Mouse (Mus musculus) embryo, embryonic 11.5 days (tissue): ENCODE results near the gene Mr1.
A peak's percentile ranks its signal among the peaks of the same experiment; 100 is the strongest.
"Not testable (repeated sequence)": the region's sequence is repeated elsewhere in the genome, so short reads cannot be mapped to it uniquely, and the experiment has no call there.

Experiments
- DNase-seq: peaks from one replicate; pipeline ENCODE4 v3.0.0-alpha.2; 2012; ENCODE audit warnings: low read depth, low spot score

The Mr1 gene

DNA sequence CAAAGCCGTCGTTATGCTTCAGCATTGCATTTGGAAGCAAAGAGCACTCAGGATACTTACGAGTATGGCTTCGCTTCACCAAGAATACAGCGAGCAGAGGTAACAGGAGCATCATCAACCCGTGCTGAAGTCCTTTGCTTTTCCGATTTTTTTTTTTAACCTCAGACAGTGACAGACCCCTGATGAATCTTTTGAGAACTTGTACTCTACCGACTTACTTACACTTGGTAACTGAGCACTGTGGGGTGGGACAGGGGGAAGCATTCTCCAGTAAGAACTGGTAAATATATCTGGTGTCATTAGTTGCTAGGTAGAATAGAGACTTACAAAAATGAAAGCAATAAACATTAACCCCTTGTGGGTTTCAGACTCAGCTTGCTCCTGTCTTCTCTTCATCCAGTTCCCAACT, at the start of gene Mr1:
Gene Mr1 (minus strand): TSS at position 243 of the 409 bp plus-strand sequence.
- DNase-seq = peak; percentile 36

DNA sequence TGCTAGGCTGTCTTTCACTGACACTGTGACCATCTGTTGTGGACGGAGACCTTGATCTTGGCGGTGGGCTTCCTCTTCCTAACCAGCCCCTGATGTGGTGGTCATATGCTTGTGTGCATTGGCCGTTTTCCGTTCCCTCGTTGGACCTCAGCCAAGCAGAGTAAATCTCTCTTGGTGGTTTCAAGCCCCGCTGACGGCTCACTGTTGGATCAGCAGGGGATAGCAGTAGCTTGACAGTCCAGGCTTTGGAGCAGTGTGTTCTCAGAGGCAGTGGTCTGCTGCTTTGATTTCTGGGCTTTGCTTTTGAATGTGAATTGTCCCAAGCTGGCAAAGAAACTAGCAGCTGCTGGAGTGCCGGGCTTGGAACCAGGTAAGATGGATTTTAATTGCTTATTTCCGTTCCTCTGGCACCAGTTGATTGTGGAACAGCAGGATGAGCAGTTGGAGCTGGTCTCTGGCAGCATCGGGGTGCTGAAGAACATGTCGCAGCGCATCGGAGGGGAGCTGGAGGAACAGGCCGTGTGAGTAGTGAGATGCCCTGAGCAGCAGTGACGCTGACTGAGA, 46.3 kb upstream of the Mr1 start:
- no peak for DNase-seq

DNA sequence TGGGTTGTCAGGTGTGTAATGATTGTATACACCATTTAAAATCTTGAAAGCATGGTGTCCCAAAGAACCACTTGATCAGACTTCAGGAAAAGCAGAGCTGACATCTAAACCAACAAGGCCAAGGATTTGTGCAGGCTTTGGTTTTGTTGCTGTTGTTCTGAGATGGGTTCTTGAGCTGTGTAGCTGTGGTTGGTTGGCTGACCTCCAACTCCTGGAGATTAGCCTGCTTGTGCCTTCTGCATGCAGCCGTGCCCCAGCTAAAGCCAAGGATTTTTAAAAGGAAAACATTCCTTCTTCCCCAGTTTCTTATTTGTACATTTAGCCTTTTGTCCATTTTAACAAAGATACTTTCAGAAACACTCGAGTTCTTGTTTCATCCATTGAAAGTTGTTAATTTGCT, 45.1 kb upstream of the Mr1 start:
- DNase-seq = no peak

DNA sequence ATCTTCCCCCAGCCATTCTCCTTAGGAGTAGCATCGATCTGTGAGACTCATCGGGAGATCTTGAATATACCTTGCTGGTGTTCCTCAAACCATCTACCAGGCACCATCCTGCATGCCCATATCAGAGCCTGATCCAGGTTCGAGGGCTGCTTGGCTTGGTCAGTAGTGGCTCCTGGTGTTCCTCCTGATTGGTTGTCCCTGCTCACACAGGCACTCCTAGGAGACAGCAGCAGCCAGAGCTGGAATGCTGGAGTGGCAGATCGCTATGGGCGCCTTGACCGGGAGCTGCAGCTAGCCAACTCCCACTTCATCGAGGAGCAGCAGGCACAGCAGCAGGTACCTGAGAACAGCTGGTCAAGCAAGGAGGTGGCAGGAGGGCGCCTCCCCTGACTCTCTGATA, 44.6 kb upstream of the Mr1 start:
- DNase-seq = no peak

DNA sequence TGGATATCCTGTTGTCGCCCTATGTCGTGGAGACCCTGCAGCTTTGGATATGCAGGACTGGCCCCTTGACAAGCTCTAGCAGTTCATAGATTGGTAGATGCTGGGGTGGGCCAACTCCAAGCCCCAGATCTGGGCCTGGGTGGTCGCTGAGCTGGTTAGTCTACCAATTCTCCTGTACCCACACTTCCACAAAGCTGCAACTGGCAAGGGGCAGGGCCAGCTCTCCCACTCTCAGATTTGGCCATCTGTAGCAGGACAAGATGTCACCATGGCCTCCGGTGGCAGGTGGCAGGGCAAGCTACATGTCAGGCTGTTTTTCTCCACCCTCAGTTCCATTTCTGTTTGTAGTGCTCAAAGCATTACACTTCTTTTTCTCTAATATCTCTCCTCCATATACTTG, 42.0 kb upstream of the Mr1 start:
- no peak for DNase-seq

DNA sequence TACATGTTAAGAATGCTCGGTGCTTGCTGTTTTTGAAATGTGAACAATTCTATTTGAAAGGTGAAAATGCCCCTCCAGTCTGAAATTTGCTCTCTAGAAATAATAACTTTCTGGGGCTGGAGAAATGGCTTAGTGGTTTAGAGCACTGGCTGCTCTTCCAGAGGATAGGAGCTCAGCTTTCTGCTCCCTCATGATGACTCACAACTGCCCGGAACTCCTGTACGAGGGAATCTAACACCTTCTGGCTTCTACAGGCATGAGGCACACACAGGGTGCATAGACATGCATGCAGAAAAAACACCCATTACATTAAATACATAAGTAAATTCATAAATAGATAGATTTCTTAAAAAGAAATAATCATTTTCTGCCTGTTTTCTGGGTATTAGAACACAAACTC, 37.6 kb upstream of the Mr1 start:
- DNase-seq = no peak

DNA sequence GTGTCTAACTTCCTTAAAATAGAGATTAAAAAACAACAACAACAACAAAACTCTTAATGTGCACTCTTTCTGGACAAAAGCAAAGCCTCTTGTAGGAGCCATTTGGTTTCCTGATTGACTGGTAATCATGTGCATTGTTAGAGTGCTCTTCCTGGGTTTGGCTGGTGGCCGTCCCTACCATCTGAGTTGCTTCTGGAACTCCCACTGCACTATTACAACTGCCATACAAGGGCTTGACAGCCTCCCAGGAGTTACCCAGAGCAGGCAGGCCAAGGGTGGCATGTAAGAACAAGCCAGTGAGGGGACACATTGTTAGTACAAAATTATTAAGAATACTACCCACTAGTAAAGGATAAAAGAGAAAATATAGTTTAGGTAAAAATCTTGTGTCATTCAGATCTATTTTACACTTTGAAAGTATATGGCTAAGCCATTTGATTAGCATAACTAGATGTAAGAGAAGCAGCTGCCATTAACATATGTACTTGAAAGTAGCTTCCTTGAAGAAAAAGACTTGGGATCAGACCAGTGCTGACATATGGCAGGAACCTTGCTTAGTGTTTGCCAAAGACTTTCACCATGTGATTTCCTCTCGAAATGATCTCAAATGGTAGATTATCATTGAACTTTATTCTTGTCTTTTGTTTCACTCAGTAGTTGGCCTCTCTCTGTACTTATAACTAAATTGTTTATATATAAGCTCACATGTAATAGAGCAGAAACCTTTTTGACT, 31.7 kb upstream of the Mr1 start:
- DNase-seq = no peak

DNA sequence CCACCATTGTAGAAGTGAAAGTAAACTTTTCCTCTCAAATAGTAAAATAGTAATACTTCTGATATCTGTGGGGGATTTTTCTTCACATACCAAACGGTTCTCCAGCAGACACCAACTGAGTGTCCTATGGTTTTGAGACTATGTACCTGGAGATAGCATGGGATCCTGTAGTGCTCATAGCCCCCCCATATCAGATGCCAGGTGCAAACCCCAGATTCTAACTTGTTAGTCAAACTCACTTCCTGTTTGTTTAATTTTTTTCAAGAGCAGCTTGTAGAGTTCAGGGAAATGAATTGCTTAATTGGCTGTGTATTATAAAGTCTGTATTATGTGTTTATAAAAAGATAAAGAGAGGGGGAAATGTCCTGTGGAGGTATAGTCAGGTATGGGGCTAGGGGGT, 27.8 kb upstream of the Mr1 start:
- no peak for DNase-seq

DNA sequence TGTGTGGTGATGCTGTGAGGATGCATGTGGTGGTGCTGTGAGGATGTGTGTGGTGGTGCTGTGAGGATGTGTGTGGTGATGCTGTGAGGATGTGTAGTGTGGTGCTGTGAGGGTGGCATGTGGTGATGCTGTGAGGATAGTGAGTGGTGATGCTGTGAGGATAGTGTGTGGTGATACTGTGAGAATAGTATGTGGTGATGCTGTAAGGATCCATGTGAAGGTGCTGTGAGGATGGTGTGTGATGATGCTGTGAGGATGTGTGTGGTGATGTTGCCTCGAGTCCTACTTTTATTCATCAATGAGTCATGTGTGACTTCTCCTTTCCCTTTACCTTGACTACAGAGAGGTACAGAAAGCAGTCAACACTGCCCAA, 27.0 kb upstream of the Mr1 start:
- DNase-seq = not testable (repeated sequence)

DNA sequence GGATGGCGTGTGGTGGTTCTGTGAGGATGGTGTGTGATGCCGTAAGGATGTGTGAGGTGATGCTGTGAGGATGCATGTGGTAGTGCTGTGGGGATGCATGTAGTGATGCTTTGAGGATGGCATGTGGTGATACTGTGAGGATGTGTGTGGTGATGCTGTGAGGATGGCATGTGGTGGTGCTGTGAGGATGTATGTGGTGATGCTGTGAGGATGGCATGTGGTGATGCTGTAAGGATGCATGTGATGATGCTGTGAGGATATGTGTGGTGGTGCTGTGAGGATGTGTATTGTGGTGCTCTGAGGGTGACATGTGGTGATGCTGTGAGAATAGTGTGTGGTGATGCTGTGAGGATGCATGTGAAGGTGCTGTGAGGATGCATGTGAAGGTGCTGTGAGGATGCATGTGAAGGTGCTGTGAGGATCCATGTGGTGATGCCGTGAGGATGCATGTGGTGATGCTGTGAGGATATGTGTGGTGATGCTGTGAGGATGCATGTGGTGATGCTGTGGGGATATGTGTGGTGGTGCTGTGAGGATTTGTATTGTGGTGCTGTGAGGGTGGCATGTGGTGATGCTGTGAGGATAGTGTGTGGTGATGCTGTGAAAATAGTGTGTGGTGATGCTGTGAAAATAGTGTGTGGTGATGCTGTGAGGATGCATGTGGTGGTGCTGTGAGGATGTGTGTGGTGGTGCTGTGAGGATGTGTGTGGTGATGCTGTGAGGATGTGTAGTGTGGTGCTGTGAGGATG, 26.5 kb upstream of the Mr1 start:
- no peak for DNase-seq

DNA sequence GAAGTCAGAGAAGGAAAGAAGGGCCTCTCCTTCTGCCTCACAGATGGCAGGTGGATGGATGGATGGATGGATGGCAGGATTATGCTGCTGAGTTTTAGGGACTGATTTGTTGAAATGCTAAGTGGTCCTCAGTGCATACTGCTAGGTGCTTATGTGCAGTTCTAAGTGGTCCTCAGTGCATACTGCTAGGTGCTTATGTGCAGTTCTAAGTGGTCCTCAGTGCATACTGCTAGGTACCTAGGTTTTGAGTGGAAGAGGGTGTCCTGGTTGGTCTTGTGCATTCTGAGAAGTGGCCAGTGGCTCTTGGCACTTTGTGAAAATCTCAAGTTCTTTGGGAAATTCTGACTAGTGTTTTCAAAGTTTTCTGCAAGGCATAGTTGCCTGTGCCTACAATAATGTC, 23.3 kb upstream of the Mr1 start:
- DNase-seq = no peak

DNA sequence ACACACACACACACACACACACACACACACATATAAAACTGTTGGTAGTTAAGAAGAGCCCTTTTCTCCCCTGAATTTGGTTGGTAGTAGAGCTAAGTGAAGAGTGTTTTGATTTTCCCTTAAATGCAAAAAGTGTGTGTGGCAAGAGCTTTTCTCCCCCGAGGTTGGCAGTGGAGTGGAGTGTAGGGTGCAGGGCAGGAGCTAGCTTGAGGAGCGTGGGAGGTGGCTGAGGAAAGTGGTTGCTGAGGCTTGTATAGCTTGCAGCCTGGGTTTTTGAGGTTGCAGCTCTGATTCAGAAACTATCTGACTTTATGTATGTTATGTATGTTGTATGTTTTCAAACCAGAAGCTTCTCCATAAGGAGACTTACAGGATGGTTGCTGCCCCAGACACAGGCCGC, 20.8 kb upstream of the Mr1 start:
- no peak for DNase-seq

DNA sequence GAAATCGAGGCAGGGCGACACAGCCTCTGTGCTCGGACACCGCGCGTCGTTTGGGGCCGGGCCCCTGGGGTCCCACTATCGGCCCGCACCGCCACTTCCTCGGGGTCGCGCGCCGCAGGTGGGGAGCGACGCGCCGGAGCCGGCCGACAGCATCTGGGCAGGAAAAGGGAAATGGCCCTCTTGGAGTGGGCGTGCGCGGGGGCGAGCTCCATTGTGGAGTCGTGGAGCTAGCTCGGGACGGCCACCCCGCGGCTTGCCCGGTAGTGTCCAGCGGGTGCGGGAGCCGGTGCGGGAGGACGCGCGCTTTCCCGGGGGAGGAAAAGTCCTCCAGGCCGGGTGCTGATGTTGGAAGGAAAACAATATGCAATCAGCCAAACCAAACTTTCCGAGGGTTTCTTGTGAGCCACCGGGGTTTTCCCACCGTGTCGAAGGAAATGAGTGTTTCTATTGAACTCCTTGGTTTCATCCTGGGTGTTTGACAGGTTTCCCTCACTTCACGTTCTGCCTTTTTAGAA, 12.4 kb upstream of the Mr1 start:
- no peak for DNase-seq

DNA sequence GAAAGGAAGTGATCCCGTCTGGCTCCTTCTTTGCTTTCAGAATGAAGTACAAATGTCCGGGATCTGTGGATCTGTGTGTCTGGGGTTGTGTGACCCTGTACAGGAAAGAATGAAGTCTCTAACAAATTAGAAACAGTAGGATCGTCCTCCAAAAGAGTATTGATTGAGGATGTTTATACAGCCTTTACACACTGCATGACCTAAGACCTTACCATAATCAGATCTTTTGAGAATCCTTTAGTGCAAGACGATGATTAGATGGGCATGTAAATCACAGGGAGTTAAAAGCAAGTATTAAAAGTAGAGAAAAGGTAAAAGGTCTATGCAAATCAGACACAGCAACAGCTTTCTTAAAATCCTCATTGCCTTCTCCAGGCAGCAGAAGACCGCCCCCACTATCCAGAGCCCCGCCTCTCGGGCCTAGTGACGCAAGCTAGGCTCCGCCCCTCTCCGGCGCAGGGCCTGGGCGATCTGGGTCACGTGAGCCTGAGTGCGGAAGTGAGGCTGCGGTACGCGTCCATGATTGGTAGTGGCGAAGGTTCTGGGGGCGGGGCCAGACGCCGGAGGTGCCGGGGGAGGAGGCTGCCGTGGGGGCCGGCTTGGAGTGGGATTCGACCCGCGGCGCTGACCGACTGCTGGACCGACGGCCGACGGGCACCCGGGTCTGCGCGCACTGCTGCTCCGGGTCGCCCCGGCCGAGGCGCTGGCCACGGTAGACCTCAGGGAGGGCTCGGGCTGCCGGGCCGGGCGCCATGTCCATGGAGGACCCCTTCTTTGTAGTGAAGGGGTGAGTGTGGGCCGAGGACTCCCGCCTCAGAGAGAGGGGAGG, 11.7 kb upstream of the Mr1 start, which contains the start of gene Stx6:
Gene Stx6 (plus strand): TSS at position 575 of the 829 bp plus-strand sequence.
- peak; percentile 96 for DNase-seq

DNA sequence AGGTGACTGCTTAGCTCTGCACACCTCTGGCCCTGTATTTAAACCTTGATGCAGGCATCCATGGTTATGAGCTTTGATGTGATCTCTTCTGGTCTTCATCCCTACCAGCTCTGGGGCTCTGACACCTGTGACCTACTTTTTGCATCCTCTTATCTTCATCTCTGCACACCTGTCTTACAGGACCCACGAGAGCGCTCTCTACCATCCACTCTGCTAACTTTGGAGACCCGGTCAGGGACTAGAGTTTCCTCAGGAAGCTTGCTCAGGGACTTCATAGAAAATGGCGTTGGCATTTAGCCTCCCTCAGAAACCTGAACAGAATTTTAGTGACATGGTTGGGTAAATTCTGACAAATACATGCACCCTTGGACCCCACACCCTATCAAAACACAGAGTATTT, 7.3 kb upstream of the Mr1 start:
- DNase-seq = no peak

DNA sequence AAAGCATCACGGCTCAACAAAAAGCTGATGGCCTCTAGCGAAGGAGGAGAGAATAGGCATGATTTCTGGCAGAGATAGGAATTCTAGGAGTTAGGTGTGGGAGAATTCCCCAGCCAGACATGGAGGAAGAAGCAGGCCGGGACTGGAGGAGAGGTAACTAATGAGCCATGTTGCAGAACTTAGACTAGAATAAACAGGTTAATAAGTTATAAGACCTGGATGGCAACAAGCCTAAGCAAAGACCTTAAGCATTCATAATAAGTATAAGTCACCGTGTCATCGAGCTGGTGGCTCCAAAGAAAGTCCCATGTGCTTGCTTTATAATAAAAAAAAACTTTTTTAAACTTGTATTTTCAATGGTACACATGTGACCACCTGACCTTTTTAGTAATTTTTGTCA, 4.2 kb upstream of the Mr1 start:
- no peak for DNase-seq

DNA sequence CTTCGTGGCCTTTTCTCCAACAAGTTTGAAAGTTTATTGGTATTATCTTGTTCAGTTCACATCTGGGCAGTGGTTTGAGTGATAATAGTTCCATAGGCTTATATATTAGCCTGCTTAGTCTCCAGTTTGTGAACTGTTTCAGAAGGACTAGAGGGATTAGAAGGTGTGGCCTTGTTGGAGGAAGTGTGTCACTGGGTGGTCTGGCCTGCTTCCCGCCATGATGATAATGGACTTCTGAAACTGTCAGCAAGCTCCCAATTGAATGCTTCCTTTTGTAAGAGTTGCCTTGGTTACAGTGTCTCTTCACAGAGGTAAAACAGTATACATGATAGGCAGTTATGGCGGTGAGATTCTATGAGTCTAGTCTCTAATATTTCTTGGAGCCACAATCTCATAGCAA, 2.8 kb upstream of the Mr1 start:
- DNase-seq = no peak

DNA sequence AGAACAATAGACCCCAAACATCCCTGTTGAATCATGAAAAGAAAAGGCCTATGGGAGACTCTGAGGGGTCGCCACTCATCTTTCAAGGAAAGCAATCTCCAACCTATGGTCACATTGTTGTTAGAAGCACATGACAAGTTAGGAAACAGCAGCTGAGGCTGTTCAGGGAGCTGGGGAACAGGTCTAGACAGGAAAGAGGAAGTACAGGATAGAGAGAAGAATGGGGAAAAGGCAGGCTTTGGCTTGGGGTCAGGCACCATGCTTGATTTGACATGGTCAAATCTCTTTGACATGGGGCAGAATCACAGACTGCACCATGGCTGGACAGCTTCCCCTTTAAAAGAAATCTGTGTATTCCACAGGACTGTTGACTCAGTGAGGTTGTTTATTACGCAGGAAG, 614 bp upstream of the Mr1 start:
- DNase-seq = no peak

DNA sequence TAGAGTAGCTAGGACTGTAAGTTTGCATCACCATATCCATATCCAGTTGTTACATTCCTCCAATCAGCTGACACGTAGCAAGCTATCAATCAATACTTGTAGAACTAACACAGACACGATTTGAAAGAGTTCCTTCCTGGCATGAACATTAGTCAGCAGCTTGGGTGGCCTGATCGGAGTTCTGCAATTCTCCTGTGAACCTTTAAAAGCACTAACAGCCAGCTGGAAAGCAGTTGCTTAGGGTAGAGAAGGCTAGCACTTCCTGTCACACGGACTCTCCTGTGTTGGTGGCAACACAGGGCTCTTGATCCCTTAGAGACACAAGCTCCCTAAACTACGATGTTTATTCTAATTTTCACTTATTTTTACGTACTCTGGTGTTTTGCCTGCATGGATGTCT, 994 bp downstream of the Mr1 start:
- no peak for DNase-seq

DNA sequence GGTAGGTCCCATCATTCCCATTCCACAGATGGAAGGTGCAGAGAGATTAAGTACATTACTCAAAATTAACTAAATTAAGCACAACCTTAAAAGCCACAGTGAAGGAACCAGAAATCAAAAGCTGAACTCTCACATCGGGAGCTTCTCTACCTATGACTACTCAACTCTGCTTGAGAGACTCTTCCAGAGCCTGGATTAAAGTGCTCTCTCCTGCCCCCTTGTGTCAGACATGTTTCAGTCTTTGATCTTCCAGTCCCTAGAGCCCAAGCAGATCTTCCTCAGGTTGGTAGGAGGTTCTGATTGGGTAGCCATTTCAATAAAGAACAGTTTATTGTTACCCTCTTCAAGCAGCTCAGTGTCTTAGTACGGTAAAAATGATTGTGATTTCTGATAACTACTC, 6.5 kb downstream of the Mr1 start:
- DNase-seq = no peak

DNA sequence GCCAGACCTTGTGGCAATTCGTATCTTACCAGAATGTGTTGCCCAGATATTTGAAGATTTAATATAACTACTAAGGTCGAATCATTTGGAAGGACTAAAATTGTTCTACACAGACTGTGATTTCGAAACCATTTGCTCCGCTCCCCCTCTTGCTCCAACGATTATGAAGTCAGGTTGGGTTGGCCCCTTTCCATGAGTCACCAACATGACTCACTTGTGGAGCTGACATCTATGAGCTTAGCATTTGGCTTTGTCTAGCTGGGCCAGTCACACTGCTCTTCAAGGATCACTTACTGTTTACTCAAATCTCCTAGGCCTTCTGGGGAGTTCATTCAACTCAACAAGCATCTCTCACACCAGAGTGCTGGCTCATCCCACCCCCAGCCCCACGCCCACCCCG, 7.8 kb downstream of the Mr1 start:
- DNase-seq = no peak

DNA sequence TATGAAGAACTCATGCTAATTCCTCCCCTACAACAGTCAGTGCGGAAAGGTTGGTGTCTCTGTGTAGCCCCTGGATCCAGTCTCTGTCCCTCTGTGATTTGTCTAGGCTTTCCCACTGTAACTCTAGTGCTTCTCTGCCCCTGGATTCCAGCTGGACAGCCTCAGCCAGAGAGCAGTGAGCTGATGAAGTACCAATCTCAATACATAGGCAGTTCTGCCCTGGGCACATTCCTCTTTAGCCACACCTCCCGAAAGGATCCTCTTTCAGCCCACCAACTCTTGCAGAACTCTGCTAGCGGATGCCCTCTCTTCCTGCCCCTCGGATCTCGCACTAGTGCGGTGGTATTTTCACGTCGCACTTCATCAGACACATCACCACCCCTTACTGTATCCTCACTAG, 11.7 kb downstream of the Mr1 start:
- DNase-seq = no peak
